Mouse (Mus musculus) left cerebral cortex, postnatal 14 days (tissue): ENCODE data around the gene Tspan6. TPM values are rescaled to one million over a fixed set of nuclear protein-coding genes. Genes with fewer than 3 reads are reported as not detected.
A peak's percentile ranks its signal among the peaks of the same experiment; 100 is the strongest.

ENCODE experiments used
- DNase-seq, 2 experiments: peaks; one replicate each; pipeline ENCODE4 v3.0.0; 2021 to 2022; ENCODE audit warnings: low spot score in 2 of 2, mixed read lengths in 1 of 2
- intact Hi-C: fragments of 180-260 bp; cut with DNase I; formaldehyde crosslinking; loops from one replicate; pipeline ENCODE4 v1.15.1; 2025
- long read RNA-seq, 2 experiments: library from polyadenylated mRNA; stranded (forward); transcript quantifications; one replicate each; pipeline ENCODE4 v2.0.0; 2021
- total RNA-seq, 2 experiments: library from RNA; stranded (reverse); gene quantifications; 2 replicates each; pipeline ENCODE4 v1.2.3; 2021

Tspan6 gene
- 10 to 100 TPM; 29.4 to 34.9 TPM for total RNA-seq
- long read RNA-seq, experiment 1, transcript Tspan6-201 (8 exons, 1,765 nt) = major isoform, 40 of 42 reads
- long read RNA-seq, experiment 1, partial matches to known transcripts = 0 of 42 reads
- long read RNA-seq, experiment 1, other reads (novel, unspliced or antisense) = 2 of 42 reads
- long read RNA-seq, experiment 2, transcript Tspan6-201 (8 exons, 1,765 nt) = major isoform, 38 of 38 reads
- long read RNA-seq, experiment 2, partial matches to known transcripts = 0 of 38 reads
- long read RNA-seq, experiment 2, other reads (novel, unspliced or antisense) = 0 of 38 reads

GRCm38 (mm10) chrX:133898014-133898542 is at the start of gene Tspan6:
Tspan6 (minus strand) TSS chrX:133898429.
- intact Hi-C loops = loop anchor here (5.0 kb wide), 1 partner anchor 111 kb away; no protein-coding TSS in a partner anchor
- peak; percentile 83 to 89 for DNase-seq

DNA sequence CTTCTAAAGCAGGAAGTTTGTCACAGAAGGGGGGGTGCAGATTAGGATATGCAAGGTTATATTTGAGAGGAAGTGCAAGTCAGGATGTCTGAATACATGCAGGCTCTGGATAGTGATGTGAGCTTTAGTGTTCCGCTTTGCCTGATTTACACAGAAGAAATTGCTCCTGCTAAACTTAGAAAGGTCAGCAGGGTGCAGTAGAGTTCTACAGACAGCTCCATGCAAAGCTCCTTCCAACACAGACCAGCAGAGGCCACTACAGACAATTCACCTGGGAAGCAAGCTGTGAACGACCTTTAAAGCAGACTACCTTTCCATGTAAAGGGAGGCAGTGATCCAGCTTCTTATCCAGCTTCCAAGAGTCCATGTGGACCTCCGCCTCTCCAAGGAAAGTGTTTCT is 49.2 kb upstream of the Tspan6 start:
- intact Hi-C loops = loop anchor here (5.0 kb wide), 1 partner anchor 70 kb away; no protein-coding TSS in a partner anchor
- DNase-seq = peak; percentile 61 to 68

- no peak for DNase-seq
- intact Hi-C loops = no loop called here
Observed at GRCm38 (mm10) chrX:133939561-133939960, 41.3 kb upstream of the Tspan6 start.

- intact Hi-C loops = no loop called here
- DNase-seq = no peak
Observed at GRCm38 (mm10) chrX:133936605-133937225, 38.5 kb upstream of the Tspan6 start.

GRCm38 (mm10) chrX:133931302-133932013 is 33.2 kb upstream of the Tspan6 start:
- DNase-seq = peak; percentile 48 to 58
- intact Hi-C loops = loop anchor here (5.0 kb wide), 1 partner anchor 86 kb away; no protein-coding TSS in a partner anchor

DNA sequence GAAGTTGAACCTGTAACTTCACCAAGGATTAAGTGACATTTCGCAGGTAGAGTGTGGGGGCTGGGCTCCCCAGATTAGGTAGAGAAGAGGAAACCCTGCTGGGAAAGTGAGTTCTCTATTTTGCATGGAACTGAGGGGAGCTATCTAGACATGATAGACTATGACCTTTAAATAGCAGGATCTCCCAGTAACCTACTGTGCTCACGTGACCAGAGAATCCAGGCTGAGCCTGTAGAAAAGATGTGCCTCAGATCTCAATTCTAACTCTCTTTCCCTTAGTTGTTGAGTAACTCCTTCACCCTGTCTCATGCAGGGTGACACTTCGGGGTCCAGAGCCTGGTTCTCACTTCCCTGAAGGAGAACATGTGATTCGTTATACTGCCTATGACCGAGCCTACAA is 28.5 kb upstream of the Tspan6 start:
- intact Hi-C loops = no loop called here
- DNase-seq = no peak

DNA sequence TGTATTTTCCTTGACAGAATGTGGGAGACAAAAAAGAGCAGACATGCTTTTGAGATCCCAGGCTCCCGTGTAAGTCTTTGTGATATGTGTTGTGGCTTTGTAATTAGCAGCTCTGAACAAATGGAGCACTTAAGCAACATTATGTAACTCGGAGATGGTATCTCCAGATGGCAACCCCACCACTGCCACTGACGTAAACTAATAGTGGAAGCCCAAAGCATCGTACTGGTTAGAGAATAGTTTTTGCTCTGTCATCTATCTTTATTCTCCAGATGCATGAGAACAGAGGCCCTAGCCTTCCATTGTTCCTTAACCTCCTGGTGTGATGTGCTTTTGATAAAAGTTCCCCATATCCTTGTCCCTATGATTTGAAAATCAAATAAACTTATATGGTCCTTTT is 23.0 kb upstream of the Tspan6 start:
- intact Hi-C loops = no loop called here
- DNase-seq = no peak

GRCm38 (mm10) chrX:133914219-133914618 is 16.0 kb upstream of the Tspan6 start:
- intact Hi-C loops = no loop called here
- DNase-seq = no peak

GRCm38 (mm10) chrX:133913006-133913405 is 14.8 kb upstream of the Tspan6 start:
- no peak for DNase-seq
- intact Hi-C loops = no loop called here

DNA sequence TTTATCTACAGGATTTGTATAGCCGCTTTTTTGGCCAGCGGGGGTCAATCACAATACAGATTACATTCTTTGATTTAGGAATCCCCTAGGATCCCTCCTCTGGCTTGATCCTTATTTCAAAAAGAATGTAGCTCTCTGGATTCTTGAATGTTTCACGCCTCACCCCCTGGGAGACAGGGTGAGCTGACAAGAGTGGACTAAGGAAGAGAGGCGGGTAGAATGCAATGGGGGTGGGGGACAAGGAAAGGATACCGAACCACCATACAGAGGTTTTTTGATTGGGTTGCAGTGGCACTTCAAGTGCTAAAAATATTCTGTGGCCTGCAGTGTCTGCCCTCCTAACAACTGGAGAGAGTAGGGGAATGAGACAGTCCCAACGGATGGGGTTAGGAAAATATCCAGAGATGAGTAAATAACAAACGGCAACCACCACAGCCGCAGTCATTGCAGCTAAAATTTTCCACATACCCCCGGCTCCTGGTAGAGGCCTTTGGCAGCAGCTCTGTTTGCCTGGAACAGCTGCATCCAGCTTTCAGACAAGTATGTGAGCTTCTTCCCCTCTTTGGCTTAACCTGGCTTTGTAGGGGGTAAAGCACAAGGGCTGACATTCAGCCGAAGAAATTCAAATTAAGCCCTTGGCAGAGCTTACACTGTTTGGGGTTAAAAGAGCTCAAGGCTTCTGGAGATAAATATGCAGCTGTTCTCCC is 13.3 kb upstream of the Tspan6 start:
- DNase-seq = no peak
- intact Hi-C loops = no loop called here

DNA sequence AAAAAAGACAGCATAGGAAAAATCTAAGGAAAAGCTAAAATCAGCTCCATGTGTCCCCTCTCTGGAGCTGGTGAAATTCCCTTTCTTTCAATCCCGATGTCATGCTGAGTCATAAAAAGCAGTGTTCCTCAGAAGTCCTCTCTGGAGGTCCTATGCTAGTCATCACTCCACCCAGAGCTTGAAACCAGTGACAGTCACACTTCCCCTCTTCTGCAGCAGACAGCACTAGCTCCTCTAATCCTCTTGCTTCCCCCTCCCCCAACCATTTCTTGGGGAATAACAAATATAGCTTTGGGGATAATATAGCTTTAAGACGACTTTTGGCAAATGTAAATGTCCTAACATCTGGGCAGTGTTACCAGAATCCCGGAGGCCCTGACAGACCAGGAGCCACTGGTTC is 10.0 kb upstream of the Tspan6 start, which contains the start of gene Srpx2:
Gene Srpx2 (plus strand): TSS at position 166 of the 400 bp plus-strand sequence.
- DNase-seq = no peak
- intact Hi-C loops = no loop called here

DNA sequence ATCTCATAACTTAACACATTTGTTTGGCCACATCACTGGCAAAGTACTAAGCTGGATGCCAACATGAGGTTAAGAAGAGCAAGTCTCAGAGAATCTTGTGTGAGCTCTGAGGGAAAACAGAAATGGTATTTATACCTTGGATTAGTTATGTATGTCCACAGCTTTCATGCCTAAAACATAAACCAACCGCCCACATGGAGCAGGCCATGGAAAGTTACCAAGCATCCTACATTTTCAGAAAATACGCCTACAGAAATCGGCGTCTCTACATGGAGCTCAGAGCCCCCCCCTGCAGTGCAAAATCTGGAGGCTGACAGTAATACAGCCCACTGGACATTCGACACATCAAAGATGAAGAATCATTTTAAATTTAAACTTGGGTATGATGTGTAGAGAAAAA is 10.1 kb downstream of the Tspan6 start:
- intact Hi-C loops = no loop called here
- DNase-seq = peak; percentile 15 to 53

DNA sequence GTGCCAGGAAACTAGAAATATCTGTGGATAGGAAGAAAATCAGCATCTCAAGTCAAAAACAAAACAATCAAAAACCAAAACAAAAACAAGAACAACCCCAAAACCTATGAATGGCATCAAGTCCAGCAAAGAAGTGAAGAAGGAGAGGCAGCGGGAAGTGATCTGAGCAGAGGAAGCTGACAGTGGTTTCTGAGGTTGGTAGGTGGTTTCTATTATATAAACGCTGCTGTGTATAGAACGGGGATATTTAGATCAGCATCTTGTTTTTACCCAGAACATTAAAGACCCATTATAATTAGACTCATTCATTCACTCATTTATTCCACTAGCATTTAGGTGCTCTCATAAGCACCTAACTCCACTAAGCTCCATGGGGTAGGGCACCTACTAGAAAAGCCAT is 10.9 kb downstream of the Tspan6 start:
- no peak for DNase-seq
- intact Hi-C loops = no loop called here

DNA sequence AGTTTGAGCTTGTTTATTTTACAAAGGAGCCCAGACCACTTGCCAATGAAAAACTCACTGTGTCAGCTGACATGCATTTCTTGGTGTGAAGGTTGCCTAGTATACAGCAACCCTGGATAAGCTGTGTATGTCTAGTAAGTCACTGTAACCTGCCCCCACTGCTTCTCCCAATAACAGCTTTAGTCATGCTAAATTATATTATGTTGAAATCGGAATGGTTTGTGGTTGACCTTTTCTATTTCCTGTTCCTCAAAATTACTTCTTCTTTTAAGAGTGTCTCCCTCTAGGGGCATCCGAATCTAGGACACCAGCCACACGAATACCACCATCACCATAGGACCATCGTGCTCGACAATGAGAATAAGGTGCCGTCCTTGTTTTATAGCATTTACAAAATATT is 28.5 kb downstream of the Tspan6 start:
- DNase-seq = no peak
- intact Hi-C loops = no loop called here

- DNase-seq = no peak
- intact Hi-C loops = no loop called here
Observed at GRCm38 (mm10) chrX:133853637-133854036, 44.6 kb downstream of the Tspan6 start.

- intact Hi-C loops = no loop called here
- DNase-seq = no peak
Observed at GRCm38 (mm10) chrX:133850680-133851079, 47.5 kb downstream of the Tspan6 start, which contains the start of gene Tnmd. Tnmd (plus strand) TSS chrX:133850980.
